Mouse (Mus musculus): ENCODE data around the gene Sfxn3.

DNA sequence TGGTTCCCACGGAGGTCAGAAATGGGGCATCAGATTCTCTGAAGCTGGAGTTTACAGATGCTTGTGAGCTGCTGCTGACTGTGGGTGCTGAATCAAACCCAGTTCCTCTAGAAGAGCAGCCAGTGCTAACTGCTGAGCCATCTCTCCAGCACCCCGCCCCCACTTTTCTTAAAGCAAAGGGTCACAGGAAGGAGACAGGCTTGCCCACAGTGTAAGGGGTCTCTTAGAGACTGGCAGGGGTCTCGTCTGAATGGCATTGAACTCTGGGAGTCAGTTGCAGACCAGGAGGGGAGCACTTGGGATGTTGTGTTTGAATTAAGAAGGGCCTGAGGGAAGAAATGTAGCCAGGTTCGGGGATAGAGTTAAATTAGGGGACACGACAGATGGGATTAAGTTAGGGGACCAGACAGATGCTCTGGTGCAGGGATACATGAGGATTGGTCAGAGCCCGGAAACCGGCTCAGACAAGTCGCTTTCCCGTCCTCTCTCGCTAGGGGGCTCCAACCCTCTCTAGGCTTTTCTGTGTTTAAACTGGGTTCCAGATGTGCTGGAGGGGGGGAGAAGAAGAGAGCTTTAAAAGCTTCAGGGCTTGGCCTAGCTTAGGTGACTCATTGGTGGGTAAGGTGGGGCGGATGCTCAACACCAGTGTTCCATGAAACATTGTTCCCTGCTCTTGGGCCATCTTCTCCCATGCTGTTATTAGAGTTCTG lies 34.7 kb downstream of the Sfxn3 start:
- TF ChIP-seq CTCF (IDR thresholded peaks at IDR 0.05; ENCODE audit: low read depth), result peak; percentile 68
- TF ChIP-seq EP300 (IDR thresholded peaks at IDR 0.05; ENCODE audit: low read depth), result no peak

Measured in liver, embryonic 14.5 days (tissue).